Mouse (Mus musculus): ENCODE data around the gene Ubox5.
"Not testable (repeated sequence)": the region's sequence is repeated elsewhere in the genome, so short reads cannot be mapped to it uniquely, and the experiment has no call there.

GRCm38 (mm10) chr2:130649028-130649427 lies 19.2 kb upstream of the Ubox5 start:
- peak; percentile 18; the same call in 1 of the 2 replicates for TF ChIP-seq CTCF (IDR thresholded peaks at IDR 0.05; ENCODE audit: low read depth)
- TF ChIP-seq EP300 (IDR thresholded peaks at IDR 0.05; ENCODE audit: low read depth), result not testable (repeated sequence)

All from liver, postnatal 0 days (tissue).